Mouse (Mus musculus): ENCODE results near the gene Noc4l. TPM values are rescaled to one million over a fixed set of nuclear protein-coding genes. Genes with fewer than 3 reads are reported as not detected.

The Noc4l gene
- polyA plus RNA-seq, 1 experiment: 57.6 TPM

GRCm38 (mm10) chr5:110603016-110603685 lies 50.1 kb downstream of the Noc4l start:
- WGBS: 52% methylated on average over 7 of the region's 7 CpGs
- DNase-seq (ENCODE audit: low read depth in 1 of 2, low spot score in 2 of 2): no peak
- TF ChIP-seq POLR2A (IDR thresholded peaks at IDR 0.05; ENCODE audit: low read depth, low read length) (no peak), CTCF (IDR thresholded peaks at IDR 0.05; ENCODE audit: extremely low read depth, insufficient read depth, insufficient read length, insufficient replicate concordance) (no peak)
- no peaks in the 10 kb centered on the region for H3K27me3 ChIP-seq (ENCODE audit: control insufficient read depth, insufficient read depth, low read length)
- no peaks in the 10 kb centered on the region for H3K4me1 ChIP-seq (ENCODE audit: control insufficient read depth, insufficient read depth, insufficient read length)
- no peak overlapping the region for H3K4me3 ChIP-seq (ENCODE audit: extremely low read depth, insufficient read depth, insufficient read length)
- H3K36me3 ChIP-seq (ENCODE audit: control insufficient read depth, insufficient read depth, low read length): no peaks in the 10 kb centered on the region
- no peak overlapping the region for H3K27ac ChIP-seq (ENCODE audit: insufficient read depth, low read length)

Other genes with a start within 250 kb of the Noc4l start
- gene Fbrsl1, start 204.9 kb downstream of the Noc4l start, polyA plus RNA-seq (2012; rRNA removed): 73.9 and 133 TPM in 2 replicates
- 1.3 TPM in 2 replicates for gene Galnt9, start 109.1 kb downstream of the Noc4l start, polyA plus RNA-seq (2012; rRNA removed)
- 18.2 and 20.4 TPM in 2 replicates for gene Ddx51, start within 50 bp of the Noc4l start, polyA plus RNA-seq (2012; rRNA removed)
- 85.2 and 89.1 TPM in 2 replicates for gene Ep400, start 117.3 kb upstream of the Noc4l start, polyA plus RNA-seq (2012; rRNA removed)
- gene Pus1, start 127.2 kb upstream of the Noc4l start, polyA plus RNA-seq (2012; rRNA removed): 19.2 and 20.9 TPM in 2 replicates
- gene Ulk1, start 156.7 kb upstream of the Noc4l start, polyA plus RNA-seq (2012; rRNA removed): 39.9 and 40.6 TPM in 2 replicates
- gene Hscb, start 186.4 kb upstream of the Noc4l start, polyA plus RNA-seq (2012; rRNA removed): 26.3 and 26.8 TPM in 2 replicates
- gene Chek2, start 186.6 kb upstream of the Noc4l start, polyA plus RNA-seq (2012; rRNA removed): 6.7 and 12.3 TPM in 2 replicates
- gene Ttc28, start 226.4 kb upstream of the Noc4l start, polyA plus RNA-seq (2012; rRNA removed): 6.8 and 7.8 TPM in 2 replicates